Mouse (Mus musculus): ENCODE data around the gene Cdh4. TPM values are rescaled to one million over a fixed set of nuclear protein-coding genes. Genes with fewer than 3 reads are reported as not detected.

Gene Cdh4
- polyA plus RNA-seq, 1 experiment from 2014 or later = 0.61 TPM

DNA sequence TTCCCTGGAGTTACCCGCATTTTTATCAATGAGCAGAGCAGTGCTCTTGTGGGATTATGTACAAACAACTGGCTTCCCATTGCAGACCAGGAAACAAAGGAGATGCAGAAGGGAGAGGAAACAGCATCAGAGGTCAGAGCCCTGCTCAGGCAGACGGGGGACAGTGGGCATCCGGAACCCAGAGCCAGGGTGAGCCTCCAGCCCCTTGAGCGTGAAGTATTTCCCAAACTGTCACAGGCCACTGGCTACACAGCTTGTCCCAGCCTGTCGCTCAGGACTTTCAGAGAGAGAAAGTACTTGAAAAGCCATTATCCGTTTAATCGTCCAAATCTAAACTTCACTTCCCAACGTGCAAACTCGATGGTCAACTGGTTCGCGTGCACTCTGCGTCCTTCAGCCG lies 142.4 kb downstream of the Cdh4 start:
- WGBS (ENCODE audit: insufficient replicate concordance) = 67% methylated on average over 13 of the region's 13 CpGs
- DNase-seq = no peak

DNA sequence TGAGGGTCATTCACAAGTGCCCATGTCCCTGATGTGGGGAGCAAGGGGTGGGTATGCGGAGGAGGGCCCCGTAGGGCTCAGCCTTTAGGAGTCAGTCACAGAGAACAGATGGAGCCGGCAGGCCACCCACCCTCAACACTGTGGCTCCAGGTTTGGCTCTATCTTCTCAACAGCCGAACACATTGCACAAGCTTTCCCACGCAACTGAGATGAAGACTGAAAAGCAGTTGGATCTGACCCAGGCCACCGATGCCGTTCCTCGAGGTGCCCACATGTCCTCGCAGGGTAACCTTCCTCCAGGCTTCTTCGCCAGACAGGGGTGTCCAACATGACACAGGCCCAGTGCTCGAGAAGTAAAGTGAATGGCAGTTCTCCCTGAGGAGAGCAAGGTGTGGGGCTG lies 144.2 kb downstream of the Cdh4 start:
- no peaks in the 10 kb centered on the region for H3K27me3 ChIP-seq (ENCODE audit: insufficient read depth, low read length)
- no peak for ATAC-seq
- no peak for TF ChIP-seq EP300 (IDR thresholded peaks at IDR 0.05; ENCODE audit: low read depth)
- H3K4me1 ChIP-seq (ENCODE audit: insufficient read depth) = no peaks in the 10 kb centered on the region
- H3K4me2 ChIP-seq (ENCODE audit: low read depth, low read length) = no peak overlapping the region
- H3K9ac ChIP-seq (replicated peaks) = no peak overlapping the region
- H3K4me3 ChIP-seq (ENCODE audit: low read depth, low read length) = no peak overlapping the region
- H3K27ac ChIP-seq (ENCODE audit: low read depth) = no peak overlapping the region
- H3K9me3 ChIP-seq (ENCODE audit: low read length) = no peaks in the 10 kb centered on the region
- no peaks in the 10 kb centered on the region for H3K36me3 ChIP-seq (replicated peaks; ENCODE audit: insufficient read depth, low read length)
- WGBS (ENCODE audit: insufficient replicate concordance) = 76% methylated on average over 11 of the region's 11 CpGs
- no peak for DNase-seq

More for the DNA sequence above, 142.4 kb downstream of the Cdh4 start:
- ATAC-seq = no peak
- Histone ChIP-seq H3K36me3 (replicated peaks; ENCODE audit: insufficient read depth, low read length) (no peaks in the 10 kb centered on the region), H3K4me1 (ENCODE audit: insufficient read depth) (no peaks in the 10 kb centered on the region), H3K27me3 (ENCODE audit: insufficient read depth, low read length) (no peaks in the 10 kb centered on the region), H3K9ac (replicated peaks) (no peak overlapping the region), H3K4me2 (ENCODE audit: low read depth, low read length) (no peak overlapping the region), H3K9me3 (ENCODE audit: low read length) (no peaks in the 10 kb centered on the region), H3K4me3 (ENCODE audit: low read depth, low read length) (no peak overlapping the region), H3K27ac (ENCODE audit: low read depth) (no peak overlapping the region)
- TF ChIP-seq EP300 (IDR thresholded peaks at IDR 0.05; ENCODE audit: low read depth) = no peak
- TF ChIP-seq CTCF (IDR thresholded peaks at IDR 0.05; ENCODE audit: low read depth) = no peak

DNA sequence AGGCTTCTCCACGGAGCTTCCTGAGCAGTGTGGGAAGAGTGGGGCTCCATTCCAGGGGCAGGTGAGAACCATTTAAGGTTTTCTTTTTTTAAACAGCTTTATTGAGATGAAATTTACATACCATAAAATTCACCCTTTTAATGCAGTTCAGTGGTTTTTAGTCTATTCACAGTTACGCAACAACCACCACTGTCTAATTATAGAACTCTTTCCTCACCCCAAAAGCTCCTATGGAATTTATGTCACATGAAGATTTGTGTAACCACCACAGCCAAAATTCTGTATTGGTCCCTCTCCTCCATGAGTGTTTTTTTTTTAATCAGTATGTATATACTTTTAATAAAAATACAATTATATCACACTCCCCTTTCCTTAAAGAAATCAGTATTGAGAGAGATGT lies 144.8 kb downstream of the Cdh4 start:
- ATAC-seq (no peak), DNase-seq (no peak)
- H3K27me3 ChIP-seq (ENCODE audit: insufficient read depth, low read length) = no peaks in the 10 kb centered on the region
- 71% methylated on average over 2 of the region's 2 CpGs for WGBS (ENCODE audit: insufficient replicate concordance)
- TF ChIP-seq EP300 (IDR thresholded peaks at IDR 0.05; ENCODE audit: low read depth) = no peak
- H3K27ac ChIP-seq (ENCODE audit: low read depth) = no peak overlapping the region
- no peak overlapping the region for H3K4me2 ChIP-seq (ENCODE audit: low read depth, low read length)
- no peaks in the 10 kb centered on the region for H3K9me3 ChIP-seq (ENCODE audit: low read length)
- H3K9ac ChIP-seq (replicated peaks) = no peak overlapping the region
- no peaks in the 10 kb centered on the region for H3K36me3 ChIP-seq (replicated peaks; ENCODE audit: insufficient read depth, low read length)
- H3K4me1 ChIP-seq (ENCODE audit: insufficient read depth) = no peaks in the 10 kb centered on the region
- no peak overlapping the region for H3K4me3 ChIP-seq (ENCODE audit: low read depth, low read length)

DNA sequence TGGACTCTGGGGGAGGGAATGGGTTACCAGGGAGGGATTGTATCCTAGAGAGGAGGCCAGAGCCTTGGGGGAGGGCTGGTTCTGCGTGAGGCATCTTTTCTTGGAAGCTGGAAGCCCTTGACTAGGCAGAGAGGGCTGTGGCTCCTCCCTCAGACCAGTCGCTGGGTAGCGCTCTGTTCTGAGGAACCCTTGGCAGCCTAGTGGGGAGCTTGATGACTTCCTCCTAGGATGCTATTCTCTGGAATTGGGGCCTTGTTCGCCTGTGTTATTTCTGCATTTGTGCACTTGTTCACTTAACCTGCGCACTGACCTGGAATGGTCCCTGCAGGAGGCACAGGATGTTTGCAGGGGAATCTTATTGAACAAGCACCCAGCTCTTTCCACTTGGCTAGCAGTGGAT lies 149.4 kb downstream of the Cdh4 start:
- H3K27me3 ChIP-seq (ENCODE audit: insufficient read depth, low read length) = no peaks in the 10 kb centered on the region
- no peak overlapping the region for H3K9ac ChIP-seq (replicated peaks)
- TF ChIP-seq CTCF (IDR thresholded peaks at IDR 0.05; ENCODE audit: low read depth) (no peak), EP300 (IDR thresholded peaks at IDR 0.05; ENCODE audit: low read depth) (no peak)
- no peak overlapping the region for H3K4me2 ChIP-seq (ENCODE audit: low read depth, low read length)
- no peak overlapping the region for H3K27ac ChIP-seq (ENCODE audit: low read depth)
- no peak overlapping the region for H3K4me3 ChIP-seq (ENCODE audit: low read depth, low read length)
- H3K4me1 ChIP-seq (ENCODE audit: insufficient read depth) = no peaks in the 10 kb centered on the region
- H3K9me3 ChIP-seq (ENCODE audit: low read length) = no peaks in the 10 kb centered on the region
- no peak for ATAC-seq
- 61% methylated on average over 5 of the region's 5 CpGs for WGBS (ENCODE audit: insufficient replicate concordance)
- no peak for DNase-seq
- H3K36me3 ChIP-seq (replicated peaks; ENCODE audit: insufficient read depth, low read length) = no peaks in the 10 kb centered on the region

DNA sequence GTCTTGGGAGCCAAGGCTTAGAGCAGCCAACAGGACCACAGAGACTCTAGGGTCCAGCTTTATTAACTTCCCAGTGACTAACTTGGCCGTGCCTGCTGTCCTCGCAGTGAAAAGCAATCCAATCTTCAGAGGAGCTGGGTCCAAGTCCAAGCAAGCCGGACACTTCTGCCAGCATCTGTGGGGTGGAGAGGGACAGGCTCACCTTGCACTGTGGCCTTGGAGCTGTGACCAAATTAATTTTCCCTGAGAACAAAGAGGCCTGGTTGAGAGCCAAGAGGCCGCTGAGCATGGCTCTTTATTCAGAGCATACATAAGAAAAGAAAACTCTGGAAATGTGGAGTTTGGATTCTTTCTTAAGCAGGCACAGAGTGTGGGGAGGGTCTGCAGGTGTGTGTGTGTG lies 152.8 kb downstream of the Cdh4 start:
- Histone ChIP-seq H3K9ac (replicated peaks) (no peak overlapping the region), H3K9me3 (ENCODE audit: low read length) (no peaks in the 10 kb centered on the region), H3K4me1 (ENCODE audit: insufficient read depth) (no peaks in the 10 kb centered on the region), H3K27me3 (ENCODE audit: insufficient read depth, low read length) (no peaks in the 10 kb centered on the region), H3K4me3 (ENCODE audit: low read depth, low read length) (no peak overlapping the region), H3K4me2 (ENCODE audit: low read depth, low read length) (no peak overlapping the region), H3K36me3 (replicated peaks; ENCODE audit: insufficient read depth, low read length) (no peaks in the 10 kb centered on the region), H3K27ac (ENCODE audit: low read depth) (no peak overlapping the region)
- ATAC-seq = no peak
- no peak for DNase-seq
- TF ChIP-seq CTCF (IDR thresholded peaks at IDR 0.05; ENCODE audit: low read depth) = no peak
- TF ChIP-seq EP300 (IDR thresholded peaks at IDR 0.05; ENCODE audit: low read depth) = no peak
- 73% methylated on average over 4 of the region's 4 CpGs for WGBS (ENCODE audit: insufficient replicate concordance)

DNA sequence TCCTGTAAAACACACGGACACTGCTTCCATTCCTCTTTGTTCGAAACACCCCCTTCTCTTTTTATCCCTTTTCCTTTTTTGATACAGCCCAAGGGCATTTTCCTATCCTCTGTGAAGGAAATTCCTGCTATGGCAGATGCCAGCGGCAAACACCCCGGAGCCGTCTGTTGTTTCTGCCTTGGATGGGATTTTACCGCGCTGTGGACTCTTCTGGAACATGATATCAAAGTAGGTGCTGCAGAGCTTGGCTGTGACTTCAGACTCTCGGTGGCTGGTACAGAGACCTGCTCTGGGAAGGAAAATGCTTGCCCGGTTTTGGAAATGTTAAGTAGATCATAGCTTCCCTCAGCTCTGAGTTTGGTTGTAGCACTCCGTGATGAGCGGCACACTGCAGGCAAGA lies 156.7 kb downstream of the Cdh4 start:
- TF ChIP-seq CTCF (IDR thresholded peaks at IDR 0.05; ENCODE audit: low read depth) (no peak), EP300 (IDR thresholded peaks at IDR 0.05; ENCODE audit: low read depth) (no peak)
- Histone ChIP-seq H3K36me3 (replicated peaks; ENCODE audit: insufficient read depth, low read length) (no peaks in the 10 kb centered on the region), H3K27ac (ENCODE audit: low read depth) (no peak overlapping the region), H3K4me1 (ENCODE audit: insufficient read depth) (no peaks in the 10 kb centered on the region), H3K9ac (replicated peaks) (no peak overlapping the region), H3K9me3 (ENCODE audit: low read length) (no peaks in the 10 kb centered on the region), H3K4me2 (ENCODE audit: low read depth, low read length) (no peak overlapping the region), H3K27me3 (ENCODE audit: insufficient read depth, low read length) (no peaks in the 10 kb centered on the region), H3K4me3 (ENCODE audit: low read depth, low read length) (no peak overlapping the region)
- WGBS (ENCODE audit: insufficient replicate concordance) = 79% methylated on average over 11 of the region's 11 CpGs
- ATAC-seq (no peak), DNase-seq (no peak)

DNA sequence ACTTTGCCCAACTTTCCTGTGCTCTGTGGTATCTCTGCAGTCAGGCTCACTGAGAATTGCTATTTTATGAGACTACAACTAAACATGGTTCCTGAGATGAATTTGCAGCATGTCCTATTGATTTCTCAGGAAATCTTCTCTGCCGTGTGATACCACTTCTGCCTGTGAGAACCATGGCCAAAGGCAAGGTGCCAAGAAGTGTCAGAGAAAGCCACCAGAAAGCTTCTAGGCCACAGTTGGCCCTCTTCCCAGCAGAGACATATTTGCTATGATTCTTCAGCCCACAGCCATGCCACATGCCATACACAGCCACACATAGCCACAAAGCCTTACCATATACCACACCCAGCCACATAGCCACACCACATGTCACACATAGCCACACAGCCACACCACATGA lies 157.7 kb downstream of the Cdh4 start:
- Histone ChIP-seq H3K27ac (ENCODE audit: low read depth) (no peak overlapping the region), H3K4me2 (ENCODE audit: low read depth, low read length) (no peak overlapping the region), H3K9me3 (ENCODE audit: low read length) (no peaks in the 10 kb centered on the region), H3K27me3 (ENCODE audit: insufficient read depth, low read length) (no peaks in the 10 kb centered on the region), H3K4me3 (ENCODE audit: low read depth, low read length) (no peak overlapping the region), H3K9ac (replicated peaks) (no peak overlapping the region), H3K36me3 (replicated peaks; ENCODE audit: insufficient read depth, low read length) (no peaks in the 10 kb centered on the region), H3K4me1 (ENCODE audit: insufficient read depth) (no peaks in the 10 kb centered on the region)
- DNase-seq (no peak), ATAC-seq (no peak)
- 82% methylated on average over 1 of the region's 1 CpGs for WGBS (ENCODE audit: insufficient replicate concordance)
- no peak for TF ChIP-seq EP300 (IDR thresholded peaks at IDR 0.05; ENCODE audit: low read depth)
- no peak for TF ChIP-seq CTCF (IDR thresholded peaks at IDR 0.05; ENCODE audit: low read depth)
